8 mouse cellular contexts compared by ENCODE assay signal in the genomic region with DNA sequence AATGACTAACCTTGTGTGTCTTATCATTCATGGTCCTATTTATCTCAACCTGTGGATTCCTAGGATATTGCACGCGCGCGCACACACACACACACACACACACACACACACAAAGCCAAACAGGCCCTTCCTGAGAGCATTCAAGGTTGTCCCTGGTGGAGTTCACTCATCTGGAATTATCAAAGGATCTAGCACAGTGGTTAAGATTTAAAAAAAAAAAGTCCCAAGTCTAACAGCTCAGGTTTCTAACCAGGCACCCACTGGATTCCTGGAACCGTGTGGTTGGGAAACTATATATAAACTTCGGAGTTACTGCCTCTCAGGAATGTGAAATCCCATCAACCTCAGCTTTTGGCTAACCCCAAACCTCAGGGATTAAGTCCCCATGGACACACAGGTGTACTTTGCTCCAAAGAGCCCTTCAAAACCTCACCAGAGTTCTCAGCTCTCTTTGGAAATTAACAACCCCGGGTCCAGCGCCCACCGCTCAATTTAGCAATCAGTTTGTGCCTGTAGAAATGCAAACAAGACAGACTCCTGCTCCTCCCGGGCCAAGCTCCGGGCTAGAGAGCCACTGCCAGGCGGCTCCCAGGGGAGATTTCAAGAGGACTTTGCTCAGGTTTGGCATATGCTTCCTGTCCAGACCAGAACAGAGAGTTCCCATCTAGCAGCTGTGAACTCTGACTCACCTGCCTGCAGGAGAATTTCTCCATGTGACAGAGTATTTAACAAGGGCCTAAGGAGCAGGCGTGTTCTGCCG.
DNase-seq lines count a peak whose midpoint lies in the region; ATAC-seq and TF ChIP-seq lines count a peak whose summit lies in the region.

No protein-coding gene starts in this region.

- no peaks in the 10 kb centered on the region for H3K36me3 ChIP-seq in embryonic facial prominence, embryonic 14.5 days (ENCODE audit: control insufficient read depth, insufficient read depth, low read length)
- H3K36me3 ChIP-seq in intestine, embryonic 15.5 days: no peaks in the 10 kb centered on the region
- no peaks in the 10 kb centered on the region for H3K36me3 ChIP-seq in liver, embryonic 14.5 days (replicated peaks; ENCODE audit: control insufficient read depth, insufficient read depth, low read depth)

- 49% methylated on average over 14 of the region's 14 CpGs for WGBS in embryonic facial prominence, embryonic 14.5 days
- 36% methylated on average over 14 of the region's 14 CpGs for WGBS in intestine, embryonic 15.5 days
- WGBS in liver, embryonic 14.5 days (ENCODE audit: insufficient replicate concordance): 63% methylated on average over 14 of the region's 14 CpGs

- H3K27me3 ChIP-seq in embryonic facial prominence, embryonic 14.5 days (replicated peaks; ENCODE audit: control insufficient read depth, insufficient read depth, low read length): no peaks in the 10 kb centered on the region
- H3K27me3 ChIP-seq in intestine, embryonic 15.5 days (replicated peaks): no peaks in the 10 kb centered on the region
- no peaks in the 10 kb centered on the region for H3K27me3 ChIP-seq in liver, embryonic 14.5 days (ENCODE audit: control insufficient read depth, insufficient read depth, low read length)

- no peak for TF ChIP-seq EP300 in liver, embryonic 14.5 days (IDR thresholded peaks at IDR 0.05; ENCODE audit: low read depth)

- H3K4me3 ChIP-seq in embryonic facial prominence, embryonic 14.5 days (ENCODE audit: low read depth, low read length): no peak overlapping the region
- no peak overlapping the region for H3K4me3 ChIP-seq in intestine, embryonic 15.5 days (replicated peaks)
- no peak overlapping the region for H3K4me3 ChIP-seq in liver, embryonic 14.5 days (ENCODE audit: insufficient read depth in 1 of 2, low read depth in 2 of 2, low read length in 2 of 2)

- H3K27ac ChIP-seq in embryonic facial prominence, embryonic 14.5 days (replicated peaks; ENCODE audit: low read depth, low read length): no peak overlapping the region
- H3K27ac ChIP-seq in intestine, embryonic 15.5 days: peak overlapping the region; percentile 72
- H3K27ac ChIP-seq in liver, embryonic 14.5 days: no peak overlapping the region

- TF ChIP-seq CTCF in liver, embryonic 14.5 days (IDR thresholded peaks at IDR 0.05; ENCODE audit: low read depth): no peak

- no peak overlapping the region for H3K4me2 ChIP-seq in embryonic facial prominence, embryonic 14.5 days (ENCODE audit: low read depth, low read length)
- H3K4me2 ChIP-seq in intestine, embryonic 15.5 days (replicated peaks): no peak overlapping the region
- no peak overlapping the region for H3K4me2 ChIP-seq in liver, embryonic 14.5 days (ENCODE audit: low read depth)

- peak; percentile 34 for DNase-seq in adrenal gland, adult 8-10 months
- peak; percentile 70 for DNase-seq in embryonic facial prominence, embryonic 14.5 days (ENCODE audit: low spot score)
- DNase-seq in liver, embryonic 14.5 days (ENCODE audit: low read depth in 3 of 3, low spot score in 3 of 3): peak in 2 of 3 experiments; percentile 12 to 15
- DNase-seq in left cerebral cortex, postnatal 10 days (ENCODE audit: extremely low spot score in 1 of 2, low spot score in 2 of 2): no peak
- DNase-seq in right cerebral cortex, adult 18-20 months: no peak
- no peak for DNase-seq in neural tube, embryonic 10.5 days (ENCODE audit: extremely low spot score, low spot score)

- ATAC-seq in embryonic facial prominence, embryonic 14.5 days (ENCODE audit: low read depth): 0 out of 2 replicates have a peak, but pooled peaks have one; percentile 33
- ATAC-seq in intestine, embryonic 15.5 days: peak; percentile 93
- ATAC-seq in liver, embryonic 14.5 days (ENCODE audit: insufficient read depth): no peak
- ATAC-seq in erythroid progenitor cell, adult 5-6 weeks (replicated peaks; ENCODE audit: low FRiP score, poor library complexity, severe bottlenecking): no peak

- intact Hi-C loops in left cerebral cortex, postnatal 10 days (cut with DNase I): no loop called here

- H3K9ac ChIP-seq in embryonic facial prominence, embryonic 14.5 days (ENCODE audit: low read depth, low read length): no peak overlapping the region
- no peak overlapping the region for H3K9ac ChIP-seq in intestine, embryonic 15.5 days
- no peak overlapping the region for H3K9ac ChIP-seq in liver, embryonic 14.5 days (replicated peaks)

- no peaks in the 10 kb centered on the region for H3K9me3 ChIP-seq in embryonic facial prominence, embryonic 14.5 days (ENCODE audit: control insufficient read depth, low read length)
- no peaks in the 10 kb centered on the region for H3K9me3 ChIP-seq in intestine, embryonic 15.5 days
- H3K9me3 ChIP-seq in liver, embryonic 14.5 days (ENCODE audit: control insufficient read depth, low read length): no peaks in the 10 kb centered on the region

- 0 out of 2 replicates have a peak, but pooled peaks cover 11% of the 10 kb centered on the region for H3K4me1 ChIP-seq in embryonic facial prominence, embryonic 14.5 days (ENCODE audit: control insufficient read depth, insufficient read depth, low read length)
- peaks cover 10% of the 10 kb centered on the region; the same call in 1 of the 2 replicates for H3K4me1 ChIP-seq in intestine, embryonic 15.5 days (replicated peaks)
- peaks cover 0 to 9% of the 10 kb centered on the region in 2 experiments; a peak in 2 of 4 replicates for H3K4me1 ChIP-seq in liver, embryonic 14.5 days (replicated peaks; ENCODE audit: control insufficient read depth in 2 of 2, insufficient read depth in 2 of 2, low read length in 1 of 2)

Comparison
In these comparisons a context has a peak if more than half of its experiments do, and no peak if none do; other contexts are left out.
1. DNase-seq: peak in adrenal gland, adult 8-10 months (single experiment), embryonic facial prominence, embryonic 14.5 days (single experiment) and liver, embryonic 14.5 days (2 of 3); none in left cerebral cortex, postnatal 10 days (0 of 2), right cerebral cortex, adult 18-20 months (single experiment) and neural tube, embryonic 10.5 days (single experiment).
2. ATAC-seq: peak in embryonic facial prominence, embryonic 14.5 days (single experiment) and intestine, embryonic 15.5 days (single experiment); none in liver, embryonic 14.5 days (single experiment) and erythroid progenitor cell, adult 5-6 weeks (single experiment).